Mouse (Mus musculus): ENCODE results near the gene Cd86.

The Cd86 gene

GRCm38 (mm10) chr16:36655199-36655598, 10.7 kb downstream of the Cd86 start:
- DNase-seq = no peak

DNA sequence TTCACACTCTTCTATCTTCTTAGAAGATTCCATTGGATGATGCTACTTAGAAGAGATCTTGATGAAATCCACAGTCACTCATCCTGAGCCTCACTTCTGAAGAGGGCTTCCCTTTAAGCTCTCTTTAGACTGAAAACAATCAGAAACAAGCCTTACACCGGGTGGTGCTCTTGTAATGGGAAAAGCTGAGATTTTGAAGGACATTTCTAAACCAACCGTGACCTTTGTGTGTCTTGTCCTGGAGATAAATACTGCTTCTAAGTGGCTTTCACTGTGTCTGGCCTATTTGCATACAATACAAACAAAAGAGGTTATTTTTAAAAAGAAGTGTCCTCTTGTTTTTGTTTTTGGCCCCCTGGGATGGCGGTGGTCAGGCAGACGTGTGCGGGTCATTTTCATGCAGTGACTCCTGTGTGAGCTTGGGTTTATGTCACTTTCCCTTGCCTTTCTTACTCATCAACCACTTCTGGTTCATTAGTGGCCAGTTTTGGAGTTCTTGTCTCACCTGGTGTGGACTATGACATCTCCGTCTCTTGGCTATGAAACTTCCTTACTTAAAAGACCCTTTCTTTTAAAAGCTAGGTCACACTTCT, 14.6 kb downstream of the Cd86 start:
- DNase-seq = no peak

- DNase-seq = no peak
These were observed 15.4 kb downstream of the Cd86 start for GRCm38 (mm10) chr16:36650511-36650910.

DNA sequence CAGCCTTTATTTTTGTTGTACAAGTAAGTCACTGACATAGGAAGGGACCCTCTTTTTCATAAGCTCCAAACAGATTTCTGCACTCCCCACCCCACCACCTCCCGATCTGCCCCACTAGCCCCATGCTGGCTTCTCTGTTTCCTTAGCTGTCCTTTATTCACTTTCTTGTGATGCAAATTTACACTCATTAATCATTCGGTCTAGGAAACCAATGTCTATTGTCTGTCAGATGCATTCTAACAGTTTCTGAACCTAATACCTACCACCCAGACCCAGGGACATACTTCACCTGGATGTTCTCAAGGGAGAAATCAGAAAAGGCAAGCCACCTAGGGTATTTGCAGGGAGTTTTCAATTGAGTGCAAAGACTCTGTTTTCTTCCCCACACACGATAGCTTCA, 16.6 kb downstream of the Cd86 start:
- no peak for DNase-seq

GRCm38 (mm10) chr16:36645124-36645523, 20.8 kb downstream of the Cd86 start:
- no peak for DNase-seq

DNA sequence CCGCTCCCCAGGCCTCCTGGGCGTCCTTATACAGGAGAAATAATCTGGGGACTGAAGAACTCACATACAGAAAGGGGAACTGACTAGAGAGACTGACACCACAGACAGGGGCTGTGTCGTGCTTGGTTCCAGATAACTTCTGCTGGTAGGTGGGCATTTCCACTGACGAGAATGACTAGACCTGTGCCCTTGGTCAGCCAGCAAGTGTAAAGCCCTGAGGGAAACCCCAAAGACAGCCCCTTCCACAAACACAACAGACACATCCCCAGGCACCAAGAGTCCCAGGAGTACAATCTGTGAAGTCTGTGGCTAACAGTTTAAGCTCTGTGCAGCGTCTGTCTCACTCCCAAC, 23.2 kb downstream of the Cd86 start:
- no peak for DNase-seq

- no peak for DNase-seq
These were observed 23.8 kb downstream of the Cd86 start for GRCm38 (mm10) chr16:36641830-36642695.

GRCm38 (mm10) chr16:36640993-36641392, 24.9 kb downstream of the Cd86 start:
- DNase-seq = no peak

GRCm38 (mm10) chr16:36639812-36640504, 25.9 kb downstream of the Cd86 start:
- DNase-seq = no peak

DNA sequence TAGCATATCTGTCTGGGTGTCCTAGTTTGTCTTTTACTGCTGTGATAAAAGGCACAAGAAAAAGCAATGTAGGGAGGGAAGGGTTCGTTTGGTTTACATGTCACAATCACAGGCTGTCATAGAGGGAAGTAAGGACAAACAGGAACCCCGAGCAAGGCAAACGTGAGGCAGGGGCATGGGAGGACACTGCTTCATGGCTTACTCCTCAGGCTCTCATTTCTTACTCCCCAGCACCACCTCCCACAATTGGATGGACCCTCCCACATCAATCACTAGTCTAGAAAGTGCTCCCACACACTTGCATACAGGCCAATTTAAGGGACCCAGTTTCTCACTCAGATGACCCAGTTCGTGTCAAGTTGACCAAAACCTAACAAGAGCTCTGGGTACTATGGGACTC, 29.1 kb downstream of the Cd86 start:
- no peak for DNase-seq

DNA sequence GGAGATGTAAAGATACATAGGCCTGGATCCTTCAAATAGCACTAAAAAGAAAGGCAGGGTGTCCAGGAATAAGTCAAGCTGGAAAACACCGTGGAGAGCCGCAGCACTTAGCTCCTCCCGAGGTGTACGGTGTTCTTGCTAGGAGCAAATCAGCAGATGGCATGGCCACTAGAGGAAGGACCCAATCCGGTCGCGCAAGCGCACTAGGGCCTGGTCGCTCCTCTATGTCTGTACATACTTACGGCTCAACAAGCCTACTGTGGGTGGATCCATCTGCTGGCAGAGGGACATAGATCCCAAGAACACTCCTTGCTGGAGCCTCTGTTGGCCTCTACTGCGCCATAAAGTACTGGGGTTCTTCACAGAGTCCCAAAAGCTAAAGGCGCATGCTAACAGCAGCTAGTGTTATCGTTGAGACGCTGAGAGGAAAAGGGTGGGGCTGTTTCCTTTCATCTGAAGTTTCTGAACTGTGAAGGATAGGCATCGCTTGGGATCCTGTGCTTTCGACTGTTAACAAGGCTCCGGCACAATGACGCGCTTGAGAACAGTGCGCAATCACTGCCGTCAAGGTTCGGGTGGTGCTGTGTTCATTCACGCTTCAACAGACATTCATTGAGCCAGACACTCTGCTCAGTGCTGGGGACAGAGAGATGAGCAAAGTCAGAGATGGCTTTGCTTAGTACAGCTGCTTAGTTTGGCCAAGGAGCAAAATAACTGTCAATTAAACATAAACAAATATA, 30.7 kb downstream of the Cd86 start:
- DNase-seq = no peak

DNA sequence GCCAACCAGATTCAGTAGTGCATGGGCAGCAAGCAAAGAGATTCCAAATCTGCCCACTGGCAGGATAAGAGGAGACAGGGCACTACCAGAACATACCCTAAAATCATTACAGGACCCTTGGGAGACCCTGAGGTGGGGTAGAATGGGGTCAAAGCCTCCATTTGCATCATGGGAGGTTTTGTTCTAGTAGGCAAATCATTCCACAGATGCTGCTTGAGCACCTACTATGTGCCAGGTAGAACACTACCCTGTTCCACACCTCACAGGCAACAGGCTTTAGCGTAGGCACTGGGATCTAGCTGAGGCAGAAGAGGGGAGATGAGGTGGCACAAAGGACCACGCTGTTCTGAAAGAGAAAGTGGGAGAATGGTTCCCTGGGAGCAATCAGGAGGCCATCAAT, 31.5 kb downstream of the Cd86 start:
- no peak for DNase-seq

- no peak for DNase-seq
These were observed 33.7 kb downstream of the Cd86 start for GRCm38 (mm10) chr16:36632229-36632628.

- no peak for DNase-seq
These were observed 34.3 kb downstream of the Cd86 start for GRCm38 (mm10) chr16:36631607-36632006.

DNA sequence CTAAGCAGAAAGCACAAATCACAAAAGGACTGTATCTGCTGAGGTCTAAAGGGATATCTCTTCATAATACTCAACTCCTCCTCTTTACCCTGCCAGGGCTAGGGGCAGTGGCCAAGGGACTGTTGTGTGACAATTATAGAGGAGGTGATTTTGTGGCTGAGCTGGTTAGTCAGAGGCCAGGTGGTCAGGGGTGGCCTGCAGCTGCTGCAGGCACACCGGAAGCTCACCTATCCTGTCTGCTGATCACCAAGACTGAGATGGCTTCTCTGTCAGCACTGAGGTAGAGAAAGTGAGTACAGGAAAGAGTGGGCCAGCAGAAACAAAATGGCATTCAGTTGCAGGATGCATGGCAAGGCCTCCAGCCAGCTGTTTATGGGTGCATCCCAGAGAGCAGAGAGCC, 38.1 kb downstream of the Cd86 start:
- no peak for DNase-seq

GRCm38 (mm10) chr16:36626567-36627197, 39.2 kb downstream of the Cd86 start:
- no peak for DNase-seq

GRCm38 (mm10) chr16:36625909-36626308, 40.0 kb downstream of the Cd86 start:
- DNase-seq = no peak

- DNase-seq = no peak
These were observed 43.6 kb downstream of the Cd86 start for GRCm38 (mm10) chr16:36622320-36622719.

DNA sequence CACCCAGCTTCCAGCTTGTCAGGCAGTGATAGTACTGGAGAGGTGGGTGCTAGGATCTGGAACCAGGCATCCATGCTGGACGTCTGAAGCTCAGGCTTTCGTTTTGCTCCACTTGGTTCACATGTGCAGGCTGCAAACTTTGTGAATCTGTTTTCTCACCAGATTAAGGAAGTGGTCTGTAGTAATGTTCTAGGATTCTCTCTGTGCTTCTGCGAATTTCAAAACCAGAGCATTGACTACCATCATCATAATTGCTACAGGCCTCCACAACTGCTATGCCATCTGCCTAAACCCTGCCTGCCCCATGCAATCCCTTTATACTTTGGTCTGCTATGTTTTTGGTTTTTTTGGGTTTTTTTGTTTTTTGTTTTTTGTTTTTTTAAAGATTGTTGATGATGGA, 44.8 kb downstream of the Cd86 start:
- no peak for DNase-seq

DNA sequence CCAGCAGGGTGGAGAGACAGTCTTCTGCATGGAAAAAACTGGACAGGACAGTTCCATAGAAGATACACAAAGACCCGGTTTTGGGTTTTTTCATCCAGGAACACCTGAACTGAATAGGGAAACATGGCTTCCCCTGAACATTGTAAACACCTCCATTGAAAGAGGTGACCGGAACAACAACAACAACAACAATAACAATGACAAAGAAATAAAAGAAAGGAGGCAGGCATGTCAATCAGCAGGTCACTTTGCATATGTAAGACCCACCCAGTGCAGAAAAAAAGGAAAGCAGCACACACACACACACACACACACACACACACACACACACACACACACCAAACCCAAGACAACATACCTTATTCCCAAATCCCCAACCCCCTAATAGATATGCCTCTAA, 52.2 kb downstream of the Cd86 start:
- no peak for DNase-seq

DNA sequence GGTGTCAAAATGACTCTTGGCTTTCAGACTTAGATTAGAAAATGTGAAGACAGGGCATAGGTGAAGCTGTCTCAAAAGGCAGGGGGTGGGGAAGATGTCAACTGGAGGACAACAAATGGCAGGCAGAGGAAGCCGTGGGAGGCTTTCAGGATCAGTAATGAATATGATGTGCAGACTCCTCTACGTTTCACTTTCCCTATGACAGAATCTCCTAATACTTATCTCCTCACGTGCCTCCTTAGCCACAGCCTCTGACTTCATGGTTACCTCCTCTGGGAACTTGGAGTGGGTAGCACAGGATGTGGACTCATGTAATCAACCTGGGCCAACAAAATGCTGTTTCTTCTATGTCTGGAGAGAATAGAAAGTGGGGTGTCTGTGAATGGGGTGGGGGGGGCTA, 63.2 kb downstream of the Cd86 start:
- DNase-seq = no peak

DNA sequence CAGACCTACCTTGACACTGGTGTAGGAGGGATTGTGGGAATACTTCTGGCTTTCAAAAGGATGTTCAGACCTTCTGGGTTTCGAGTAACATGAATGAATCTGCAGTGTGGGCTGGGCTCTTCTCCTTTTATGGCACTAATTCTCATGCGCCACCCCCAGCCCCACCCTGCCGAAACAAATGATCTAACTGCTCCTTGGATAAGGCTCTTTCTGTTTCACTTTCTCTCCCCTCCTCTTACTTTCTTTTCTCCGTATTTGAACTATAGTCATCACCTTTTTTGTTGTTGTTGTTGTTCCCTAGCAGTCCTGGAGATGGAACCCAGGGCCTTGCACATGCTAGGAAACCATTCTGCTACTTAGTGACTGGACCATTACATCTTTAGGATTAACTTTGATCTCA, 67.6 kb downstream of the Cd86 start:
- DNase-seq = no peak
